Mouse (Mus musculus) kidney, adult 18-20 months (tissue): ENCODE measurements at regions not wholly inside any gene's neighbourhood (a gene's known extent, or its start where the extent isn't known, plus 50 kb on each side); places are given as distances from the start of the nearest gene placed in this dataset.

ENCODE experiments used
- DNase-seq: peaks from one replicate; pipeline ENCODE4 v3.0.0; 2021

DNA sequence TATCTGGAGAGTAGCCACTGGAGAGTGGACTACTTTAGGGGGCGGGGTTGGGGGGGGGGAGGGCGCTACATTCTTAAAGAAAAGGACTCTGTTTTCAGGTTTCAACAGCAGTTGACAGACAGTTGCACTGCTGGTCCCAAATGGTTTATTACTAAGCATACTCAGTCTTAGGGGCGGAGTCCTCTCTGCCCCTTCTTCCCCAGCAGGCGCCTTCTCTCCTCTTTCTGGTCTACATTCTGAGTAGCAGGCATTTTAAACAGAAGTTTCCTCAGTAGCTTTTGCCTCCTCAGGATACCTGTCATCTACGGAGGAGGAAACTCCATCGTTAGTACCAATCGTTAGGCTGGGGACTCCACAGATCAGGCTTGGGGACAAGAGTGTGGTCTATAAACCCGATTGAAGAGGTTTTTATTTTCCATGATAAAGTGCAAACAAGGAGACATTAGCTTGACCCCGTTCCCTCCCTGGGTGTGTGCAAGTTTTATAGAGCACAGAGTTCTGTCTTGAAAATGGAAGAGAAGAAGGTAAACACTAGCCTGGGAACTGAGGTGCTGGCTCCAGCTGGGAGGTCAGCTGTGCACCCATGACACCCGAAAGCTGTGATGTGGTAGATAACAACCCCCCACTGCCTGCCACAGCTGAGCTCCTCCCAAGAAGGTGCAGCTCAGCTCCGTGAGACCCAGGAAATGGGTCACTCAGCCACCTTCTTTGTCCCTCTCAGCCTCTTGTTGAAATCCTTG lies 107.8 kb downstream of the Btg1 start:
- DNase-seq, result no peak

DNA sequence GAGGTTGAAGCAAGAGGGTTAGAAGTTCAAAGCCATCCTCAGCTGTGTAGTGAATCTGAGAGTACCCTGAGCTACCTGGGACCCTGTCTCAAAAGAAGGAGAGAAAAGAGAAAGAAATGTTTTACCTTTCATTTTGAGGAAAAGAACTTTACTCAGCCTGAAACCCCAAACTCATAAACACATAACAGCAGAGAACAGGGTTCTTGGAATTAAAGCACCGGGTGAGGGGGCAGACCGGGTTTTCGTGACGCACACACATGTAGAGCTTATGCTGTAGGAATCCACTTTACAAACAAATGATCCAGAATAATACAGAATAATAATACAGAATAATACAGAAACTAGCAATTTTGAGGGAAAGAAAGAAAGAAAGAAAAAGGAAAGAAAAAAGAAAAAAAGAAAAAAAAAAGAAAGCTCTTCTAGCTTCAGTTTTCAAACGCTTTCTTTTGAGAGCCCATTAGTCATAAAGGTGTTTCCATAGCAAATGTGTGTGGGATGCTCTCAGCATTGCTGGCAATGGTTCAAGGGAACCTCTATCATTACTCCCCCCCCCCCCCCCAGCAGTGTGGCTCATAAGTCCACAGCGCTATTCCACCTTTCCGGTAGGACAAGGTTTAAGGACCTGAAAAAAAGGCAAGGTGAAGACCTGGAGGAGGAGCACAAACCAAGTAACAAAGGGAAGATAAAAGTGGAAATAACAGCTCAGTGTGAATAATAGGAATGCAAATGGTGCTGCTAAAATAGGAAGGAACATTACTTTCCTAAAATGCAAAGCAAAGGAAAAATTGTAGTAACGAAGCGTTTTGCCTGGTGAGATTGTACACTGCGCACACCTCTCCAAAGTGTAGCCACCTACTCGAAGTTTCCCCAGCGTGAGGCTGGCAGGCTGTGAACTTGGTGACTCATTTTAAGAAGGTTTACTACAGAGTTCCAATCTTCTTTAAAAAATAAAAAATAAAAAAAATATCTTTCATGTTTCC lies 110.3 kb downstream of the Btg1 start:
- DNase-seq, result no peak

DNA sequence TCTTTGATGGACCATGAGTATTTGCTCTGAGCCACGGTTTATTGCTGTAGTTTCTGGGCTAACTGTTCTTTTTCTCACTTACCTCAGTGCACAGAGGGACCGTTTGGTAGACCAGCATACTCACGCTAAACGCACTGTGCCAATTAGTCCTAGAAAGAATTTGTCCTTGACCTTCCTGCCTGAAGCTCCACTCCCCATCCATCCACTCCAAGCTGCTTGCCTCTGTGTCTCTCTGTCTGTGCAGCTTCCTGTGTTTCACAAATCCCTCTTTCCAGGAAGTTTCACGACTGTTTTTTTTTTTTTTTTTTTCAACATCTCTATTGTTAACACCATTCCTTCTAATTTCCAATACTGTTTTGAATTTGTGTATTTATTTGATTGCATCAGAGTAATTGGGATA lies 116.8 kb downstream of the Btg1 start:
- no peak for DNase-seq

DNA sequence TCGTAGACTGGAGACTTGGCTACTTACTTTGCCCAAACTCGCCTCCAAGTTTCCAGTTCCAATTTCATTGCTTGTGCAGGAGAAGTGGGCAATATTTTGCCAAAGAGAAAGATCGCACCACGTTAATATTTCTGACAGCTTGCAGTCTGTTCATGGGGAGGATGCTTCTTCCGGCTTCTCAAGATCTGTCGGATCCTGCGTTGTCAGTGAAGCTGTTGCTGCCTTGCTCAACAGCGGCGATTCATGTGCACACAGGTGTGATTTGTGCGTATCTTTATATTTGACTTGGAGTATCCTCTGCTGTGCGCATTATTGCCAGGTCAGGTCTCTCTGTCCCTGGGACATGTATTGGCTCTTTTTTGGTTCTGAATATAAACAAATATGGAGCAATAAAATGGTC lies 118.3 kb downstream of the Btg1 start:
- DNase-seq, result no peak

DNA sequence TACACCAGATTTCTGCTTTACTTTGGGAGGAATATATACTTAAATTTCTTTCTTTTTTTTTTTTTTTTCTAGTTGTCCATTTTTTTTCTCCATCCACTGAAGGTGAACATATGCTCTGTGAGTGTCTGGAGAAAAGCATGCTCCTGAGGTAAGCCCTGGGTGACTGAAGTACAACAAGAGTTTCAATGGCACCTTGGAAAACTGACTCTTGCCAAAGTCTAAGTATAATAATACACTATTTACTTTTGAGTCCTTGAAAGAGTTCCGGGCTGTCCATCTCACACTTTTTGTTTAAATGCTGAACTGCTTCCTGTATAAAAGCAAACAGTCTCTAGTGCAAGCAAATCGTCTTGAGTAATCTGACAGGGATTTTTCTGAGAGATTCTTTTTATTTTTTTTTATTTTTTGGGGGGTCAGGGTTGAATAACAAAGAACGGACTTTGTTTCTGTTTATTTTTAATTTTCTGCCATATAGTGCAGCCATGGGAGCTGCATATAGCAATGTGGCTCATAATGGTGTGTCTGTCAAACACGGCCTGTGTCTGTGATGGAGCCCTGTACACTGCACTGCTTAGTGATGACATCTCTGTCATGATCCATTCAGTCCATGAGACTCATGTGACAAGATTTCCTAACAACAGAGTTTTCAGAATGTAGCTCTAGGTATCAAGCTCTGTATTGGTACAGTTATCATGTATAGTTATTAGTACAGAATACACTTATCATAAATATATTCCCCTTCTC lies 119.3 kb downstream of the Btg1 start:
- no peak for DNase-seq

DNA sequence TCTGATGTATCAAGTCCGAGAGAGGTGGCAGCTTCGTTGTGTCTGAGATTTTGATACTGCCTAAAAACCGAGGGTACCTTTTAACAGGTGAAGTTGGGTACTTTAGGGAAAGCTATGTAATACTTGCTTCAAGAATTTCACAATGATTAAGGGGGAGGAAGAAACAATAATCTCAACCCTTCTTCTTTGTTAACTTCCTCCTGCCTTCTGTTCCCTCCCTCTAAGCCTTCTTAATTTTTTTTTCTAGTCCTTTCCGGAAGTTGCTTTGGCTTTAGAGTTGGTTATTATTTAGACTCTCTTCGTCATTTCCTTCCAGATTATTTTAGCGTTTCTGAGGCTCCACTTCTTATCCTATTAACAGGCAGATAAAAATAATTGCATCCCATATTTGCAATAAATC lies 121.2 kb downstream of the Btg1 start:
- DNase-seq, result no peak

DNA sequence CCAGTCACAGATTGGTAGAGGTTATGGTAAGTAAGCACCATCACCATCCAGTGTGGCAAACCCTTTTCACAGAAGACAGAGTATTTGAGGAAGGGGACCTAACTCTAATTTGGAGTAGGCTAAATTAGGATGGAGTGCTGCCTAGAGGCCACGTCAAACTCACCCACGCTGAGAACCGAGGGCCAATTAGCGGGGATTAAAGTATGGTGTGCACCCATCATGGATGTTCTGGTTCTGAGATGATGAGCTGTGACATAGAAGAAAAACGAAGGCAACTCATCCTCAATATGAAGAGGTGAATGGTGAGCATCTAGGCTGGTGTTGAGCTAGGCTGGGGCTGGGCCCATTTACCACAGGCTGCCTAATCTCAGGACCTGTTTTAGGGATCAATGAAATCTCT lies 121.8 kb downstream of the Btg1 start:
- DNase-seq, result no peak

DNA sequence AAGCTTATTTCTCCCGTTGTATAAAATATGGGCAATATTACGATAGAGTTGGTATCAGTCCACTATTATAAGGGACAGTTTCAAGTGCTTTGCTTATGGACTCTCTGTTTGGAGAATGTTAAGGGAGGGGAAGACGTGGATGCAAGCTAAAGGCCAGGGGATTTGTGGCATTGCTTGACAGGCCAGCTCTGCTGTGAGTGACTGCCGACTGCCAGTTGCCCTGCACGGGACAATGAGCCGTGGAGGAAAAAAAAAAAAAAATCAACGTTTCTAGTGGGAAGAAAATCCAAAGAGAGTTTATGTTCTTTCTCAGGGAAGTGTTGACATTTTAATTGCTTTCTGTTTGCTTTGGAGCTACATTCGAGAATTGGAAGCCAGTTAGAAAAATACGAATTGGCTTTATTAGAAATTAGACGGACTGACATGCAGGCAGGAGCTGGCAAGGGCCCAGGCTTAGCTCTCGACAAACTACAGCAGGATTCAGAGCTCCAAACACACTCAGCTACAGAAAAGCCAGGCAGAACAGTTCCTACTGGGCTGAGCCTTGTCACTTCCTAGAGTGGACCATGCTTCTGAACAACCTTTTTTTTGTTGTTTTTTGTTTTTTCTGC lies 127.5 kb downstream of the Btg1 start:
- peak; percentile 44 for DNase-seq

DNA sequence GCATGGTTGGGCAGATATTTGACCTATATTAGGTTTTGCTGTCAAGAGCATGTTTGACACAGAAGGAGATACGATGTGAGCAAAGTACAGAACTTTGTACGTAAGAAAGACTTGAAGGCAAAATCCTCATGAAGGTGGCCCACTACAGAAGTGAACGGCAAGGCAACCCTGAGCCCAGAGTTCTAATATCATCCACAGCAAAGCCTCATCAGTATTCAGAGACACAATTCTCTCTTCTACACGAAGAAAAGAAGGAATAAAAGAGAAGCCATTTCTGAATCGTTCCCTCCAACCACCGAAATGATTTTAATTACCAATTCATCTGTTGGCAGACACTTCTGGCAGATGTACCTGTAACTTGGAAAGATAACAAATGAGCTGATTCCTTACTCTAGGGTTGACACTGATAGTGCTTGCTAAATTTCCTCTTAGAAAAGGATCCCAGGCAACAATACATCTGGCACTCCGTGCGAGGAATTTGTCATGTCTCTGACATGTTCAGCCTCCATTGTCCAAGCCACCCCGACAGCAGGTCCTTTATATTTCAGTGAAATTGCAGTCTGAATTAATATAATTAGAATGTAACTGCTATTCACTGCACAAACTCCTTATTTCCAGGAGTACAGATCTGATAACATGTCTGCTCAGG lies 130.3 kb downstream of the Btg1 start:
- no peak for DNase-seq

DNA sequence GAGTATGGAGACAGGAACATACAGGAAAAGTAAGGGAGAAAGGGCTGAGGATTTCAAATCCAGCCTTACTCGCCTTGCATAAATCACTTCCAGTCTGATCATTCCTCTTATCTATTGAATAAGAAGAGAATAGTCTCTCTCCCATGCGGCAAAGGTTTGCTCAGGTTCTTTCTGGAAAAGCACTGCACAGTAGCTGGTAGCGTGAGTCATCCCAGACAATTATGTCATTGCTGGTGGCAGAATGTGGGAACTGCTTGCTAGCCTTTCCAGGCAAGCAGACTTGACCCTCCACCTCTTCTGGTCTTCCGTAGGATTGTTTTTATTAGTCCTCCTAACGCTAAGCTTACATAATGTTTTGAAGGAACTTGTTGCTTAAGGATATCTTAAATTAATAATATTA lies 134.1 kb downstream of the Btg1 start:
- DNase-seq, result peak; percentile 19

DNA sequence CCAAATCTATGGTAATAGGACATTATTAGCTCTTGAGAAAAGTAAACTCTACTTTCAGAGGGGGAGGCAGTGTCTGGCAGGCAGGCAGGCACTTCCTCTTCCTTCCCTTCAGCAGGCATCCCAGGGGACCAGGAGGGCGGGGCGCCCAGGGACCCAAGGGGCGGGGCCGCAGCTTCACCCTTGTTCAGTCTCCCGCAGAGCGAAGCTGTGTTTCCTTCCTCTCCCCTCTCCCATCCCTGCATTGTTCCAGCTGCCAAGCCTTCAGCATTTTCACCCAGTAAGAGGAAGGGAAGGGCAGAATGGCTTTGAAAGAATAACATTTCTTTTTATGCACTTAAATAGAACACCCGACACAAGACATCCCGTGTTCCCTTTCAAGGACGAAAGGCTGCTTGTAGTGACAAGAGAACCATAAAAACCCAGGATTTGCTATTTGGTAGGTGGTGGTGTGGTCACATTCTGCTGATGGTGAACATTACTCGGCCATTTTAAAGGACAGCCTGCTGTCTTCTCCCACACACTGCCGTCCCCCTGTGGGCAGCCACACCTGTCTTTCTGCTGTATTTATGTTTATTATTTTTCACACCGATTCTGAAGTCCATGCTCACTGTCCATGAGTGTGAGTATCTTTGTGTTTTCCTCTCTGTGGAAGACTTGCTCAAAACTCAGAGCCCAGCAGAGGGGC lies 134.9 kb downstream of the Btg1 start:
- DNase-seq, result peak; percentile 93

DNA sequence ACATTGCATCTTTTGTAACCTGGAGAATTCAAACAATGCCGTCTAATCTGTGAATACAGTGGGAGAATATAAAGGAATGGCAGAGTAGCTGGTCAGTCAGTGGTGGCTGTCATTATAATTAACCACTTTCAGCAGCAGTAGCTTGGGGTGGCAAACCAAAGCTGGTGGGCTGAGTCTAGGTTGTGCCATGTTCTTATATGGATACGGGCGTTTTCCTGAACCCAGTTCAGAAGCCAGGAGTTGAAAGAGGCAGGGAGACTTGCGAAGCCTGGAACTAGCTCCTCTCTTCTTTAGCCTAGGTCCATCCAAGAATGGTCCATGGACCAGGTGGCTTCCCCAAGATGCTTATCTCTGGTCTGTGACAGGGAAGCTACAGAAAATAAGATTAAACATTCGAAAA lies 135.7 kb downstream of the Btg1 start:
- DNase-seq, result no peak

DNA sequence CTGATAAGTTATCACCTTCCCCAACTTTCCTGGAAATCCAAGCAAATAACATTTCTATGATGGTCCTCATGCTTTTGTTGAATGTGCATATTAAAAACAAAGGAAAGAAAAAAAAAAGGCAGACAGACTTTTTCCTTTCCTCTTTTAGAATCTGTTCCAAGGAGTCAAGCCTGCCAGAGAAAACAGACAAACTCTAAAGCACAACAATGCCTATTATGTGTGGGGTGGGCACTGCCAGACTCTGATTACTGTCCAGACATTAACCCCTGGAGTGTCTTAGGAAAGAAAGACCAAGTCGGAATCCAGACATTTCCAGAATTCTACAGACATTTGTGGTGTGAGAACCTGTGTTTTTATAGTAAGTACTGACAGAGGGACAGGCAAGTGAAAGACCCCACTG lies 136.7 kb downstream of the Btg1 start:
- DNase-seq, result no peak

DNA sequence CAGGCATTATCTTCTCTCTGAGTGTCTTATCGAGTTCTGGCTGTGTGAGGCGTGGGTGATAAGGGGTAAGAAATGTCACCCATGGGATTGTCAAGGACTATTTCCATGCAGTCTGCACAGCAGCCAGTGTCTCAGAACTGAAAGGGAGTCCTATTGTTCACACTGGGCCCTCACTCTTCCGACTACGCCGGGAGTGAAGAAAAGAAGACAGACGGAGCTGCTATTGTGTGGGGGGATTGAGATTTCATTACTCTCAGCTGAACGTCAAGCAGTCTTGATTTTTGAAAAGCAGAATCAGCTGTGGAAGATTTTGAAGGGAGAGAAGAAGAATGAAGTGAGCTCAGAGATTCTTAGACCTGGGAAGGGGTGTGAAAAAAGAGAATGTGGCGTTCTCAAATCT lies 138.9 kb downstream of the Btg1 start:
- DNase-seq, result no peak

DNA sequence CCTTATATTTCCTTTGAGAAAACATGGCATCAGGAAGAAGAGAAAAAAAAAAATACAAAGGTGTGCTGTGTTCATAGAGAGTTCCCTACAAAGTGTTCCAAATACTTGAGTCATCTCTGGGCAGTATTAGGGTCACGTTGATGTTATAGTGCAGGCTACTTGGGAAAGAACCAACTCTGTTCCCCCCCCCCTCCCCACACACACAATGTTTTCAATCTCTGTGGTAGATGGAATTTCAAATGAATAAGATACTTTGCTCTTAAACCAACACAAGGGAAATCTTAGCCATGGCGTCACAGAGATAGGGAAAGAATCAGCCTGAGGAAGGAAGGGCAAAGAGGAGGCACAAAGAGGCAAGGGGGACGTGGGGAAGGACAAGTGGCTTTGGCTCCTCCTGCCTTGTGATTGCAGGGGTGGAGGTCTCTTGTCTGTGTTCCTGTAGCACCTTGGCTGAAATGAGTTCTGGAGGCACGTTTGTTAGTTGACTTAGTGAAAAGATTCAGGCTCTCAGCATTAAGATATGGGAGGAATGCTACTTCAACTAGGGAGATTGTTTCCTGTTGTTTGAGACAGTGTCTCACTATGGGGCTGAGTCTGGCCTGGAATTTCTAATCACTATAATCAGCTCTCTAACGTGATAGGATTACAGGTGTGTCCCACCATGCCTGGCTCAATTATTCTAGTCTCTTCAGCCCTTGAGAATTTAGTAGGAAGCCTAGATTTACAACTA lies 139.7 kb downstream of the Btg1 start:
- no peak for DNase-seq

DNA sequence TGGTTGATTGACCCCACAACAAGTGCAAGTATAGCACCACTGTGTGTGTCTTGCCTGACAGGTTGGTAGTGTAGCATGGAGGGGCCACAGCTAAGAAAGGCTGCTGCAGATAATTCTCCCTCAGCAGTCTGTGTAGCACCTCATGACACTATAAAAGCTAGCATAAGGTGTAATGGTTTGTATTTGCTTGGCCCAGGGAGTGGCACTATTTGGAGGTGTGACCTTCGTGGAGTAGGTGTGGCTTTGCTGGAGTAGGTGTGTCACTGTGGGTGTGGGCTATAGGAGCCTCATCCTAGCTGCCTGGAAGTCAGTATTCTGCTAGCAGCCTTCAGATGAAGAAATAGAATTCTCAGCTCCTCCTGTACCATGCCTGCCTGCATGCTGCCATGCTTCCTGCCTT lies 140.5 kb downstream of the Btg1 start:
- DNase-seq, result no peak

DNA sequence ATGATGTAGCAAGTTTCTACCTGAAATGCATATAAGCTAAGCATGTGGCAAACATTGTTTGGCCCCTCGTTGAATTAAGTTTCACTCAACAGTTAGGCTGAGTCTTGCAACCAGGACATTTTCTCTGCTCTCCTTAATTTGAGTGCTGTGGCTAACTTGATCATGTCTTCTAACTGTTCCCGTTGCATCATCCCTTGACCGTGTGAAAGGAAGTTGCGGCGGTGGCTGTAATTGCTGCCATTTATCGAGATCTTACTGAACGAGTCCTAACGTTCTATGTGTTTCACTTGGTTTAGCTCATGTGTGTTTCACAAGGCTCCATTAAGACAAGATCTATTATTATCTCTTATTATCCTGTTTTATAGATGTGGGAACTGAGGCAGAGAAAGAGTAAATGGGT lies 144.8 kb downstream of the Btg1 start:
- no peak for DNase-seq

DNA sequence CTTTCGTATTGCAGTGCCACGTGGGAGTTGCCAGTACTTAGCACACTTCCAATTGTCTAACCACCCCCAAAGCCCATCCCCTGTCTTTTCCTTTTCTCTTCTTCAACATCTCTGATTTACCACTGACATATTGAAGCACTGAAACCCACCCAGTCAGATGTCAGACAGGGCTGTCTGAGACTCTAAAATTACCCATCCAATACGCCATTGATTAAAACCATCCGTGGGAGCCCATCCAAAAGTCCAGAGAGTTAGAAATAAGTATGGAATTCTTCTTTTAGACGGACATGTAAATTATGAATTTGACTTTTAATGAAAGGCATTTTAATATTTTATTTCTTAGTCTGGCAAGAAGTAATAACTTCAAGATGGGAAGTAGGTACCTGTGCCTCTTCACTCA lies 148.8 kb downstream of the Btg1 start:
- no peak for DNase-seq

DNA sequence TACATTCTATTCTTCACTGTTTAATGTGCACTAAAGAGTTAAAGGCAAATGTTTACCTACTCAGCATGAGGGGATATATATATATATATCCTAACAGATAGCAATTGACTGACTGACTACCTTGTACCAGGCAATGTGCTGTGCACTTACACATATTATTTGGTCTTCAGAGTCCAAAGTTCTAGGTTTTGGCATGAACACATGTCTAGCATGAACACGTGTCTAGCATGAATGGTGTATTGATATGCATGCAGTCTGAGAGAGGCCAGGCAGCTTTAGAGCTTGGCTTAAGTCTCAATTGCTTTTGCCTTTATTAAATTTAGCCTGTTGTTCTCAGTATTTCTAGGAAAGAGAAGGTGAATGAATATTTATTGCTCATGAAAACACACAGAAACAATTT lies 161.4 kb downstream of the Btg1 start:
- DNase-seq, result no peak

DNA sequence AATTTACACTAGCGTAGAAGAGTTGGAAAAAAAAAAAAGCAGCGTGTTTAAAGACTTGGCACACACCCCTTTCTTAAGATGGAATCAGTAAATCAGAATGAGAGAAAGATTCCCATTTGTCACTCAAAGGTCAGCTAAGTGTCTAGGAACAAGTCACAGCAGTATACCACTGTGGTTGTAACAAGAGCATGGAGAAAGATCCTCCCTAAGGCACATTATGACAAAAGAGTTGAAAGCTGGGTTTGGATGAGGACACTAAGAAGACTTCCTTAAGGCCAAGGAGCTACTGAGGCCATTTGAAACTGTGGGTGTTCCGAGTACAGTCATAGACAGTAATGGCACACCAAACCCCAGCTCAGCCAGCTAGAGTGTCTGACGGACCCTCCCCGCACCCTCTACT lies 167.2 kb downstream of the Btg1 start:
- DNase-seq, result no peak

DNA sequence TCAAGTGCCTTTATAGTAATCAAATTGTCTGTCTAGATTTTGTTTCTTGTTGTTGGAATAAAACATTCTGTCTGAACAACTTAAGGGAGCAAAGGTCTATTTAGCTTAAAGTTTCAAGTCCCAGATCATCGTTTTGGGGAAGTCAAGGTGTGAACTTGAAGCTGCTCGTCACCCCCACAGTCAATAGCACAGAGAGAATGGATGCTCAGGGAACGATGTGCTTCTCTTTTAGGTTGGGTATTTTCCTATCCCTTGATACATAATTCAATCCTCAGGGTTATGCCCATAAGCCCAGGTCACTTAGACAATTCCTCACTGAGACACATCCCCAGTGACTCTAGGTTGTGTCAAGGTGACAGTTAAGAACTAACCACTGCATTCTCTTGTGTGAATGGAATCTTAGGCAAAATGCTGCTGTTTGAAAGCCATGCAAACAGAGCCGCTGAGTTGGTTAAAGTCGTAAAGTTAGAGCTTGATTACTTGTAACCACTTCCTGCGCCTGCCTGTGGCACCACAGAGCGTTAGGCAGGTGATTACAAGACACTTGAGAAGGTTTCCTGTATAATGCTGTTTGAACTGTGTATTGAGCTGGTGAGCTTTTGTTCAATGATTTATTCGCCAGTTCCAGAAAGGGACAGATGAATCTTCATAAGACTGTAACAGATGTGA lies 170.2 kb downstream of the Btg1 start:
- no peak for DNase-seq
